Mouse (Mus musculus) spleen, adult 2 months (tissue): ENCODE results near the gene Ly6g6c.

ENCODE experiments used
- CTCF ChIP-seq: fragments of 200-500 bp; IDR thresholded peaks from 2 replicates; pipeline ENCODE4 v1.5.1; 2011; ENCODE audit warnings: mild to moderate bottlenecking, inconsistent platforms; ENCODE audit not compliant: insufficient read depth, insufficient read length, insufficient replicate concordance; ENCODE audit errors: extremely low read depth
- POLR2A ChIP-seq: fragments of 200-500 bp; IDR thresholded peaks from 2 replicates; pipeline ENCODE4 v1.6.1; 2011; ENCODE audit warnings: low read depth, low read length, inconsistent platforms

DNA sequence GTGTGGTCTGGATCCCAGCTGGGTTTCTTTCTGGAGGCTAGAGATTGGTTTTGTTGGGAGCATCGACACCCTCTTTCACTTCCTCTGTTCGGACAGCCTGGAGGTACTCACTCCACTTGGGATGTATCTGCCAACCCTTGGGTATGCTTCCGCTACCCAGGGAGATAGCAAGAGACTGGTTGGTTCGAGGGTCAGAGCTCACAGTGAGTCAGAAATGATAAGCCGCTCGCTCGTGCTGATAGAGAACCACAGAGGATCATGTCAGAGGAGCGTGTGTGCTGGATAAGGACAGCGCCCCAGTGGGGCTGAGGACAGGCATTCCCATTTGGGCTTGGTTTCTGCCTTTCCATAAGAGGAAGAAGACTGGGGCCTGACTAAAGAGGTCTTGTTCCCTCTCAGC lies 14.6 kb downstream of the Ly6g6c start:
- TF ChIP-seq CTCF (no peak), POLR2A (no peak)
